Mouse (Mus musculus): ENCODE measurements at regions not wholly inside any gene's neighbourhood (a gene's known extent, or its start where the extent isn't known, plus 50 kb on each side); places are given as distances from the start of the nearest gene placed in this dataset.

DNA sequence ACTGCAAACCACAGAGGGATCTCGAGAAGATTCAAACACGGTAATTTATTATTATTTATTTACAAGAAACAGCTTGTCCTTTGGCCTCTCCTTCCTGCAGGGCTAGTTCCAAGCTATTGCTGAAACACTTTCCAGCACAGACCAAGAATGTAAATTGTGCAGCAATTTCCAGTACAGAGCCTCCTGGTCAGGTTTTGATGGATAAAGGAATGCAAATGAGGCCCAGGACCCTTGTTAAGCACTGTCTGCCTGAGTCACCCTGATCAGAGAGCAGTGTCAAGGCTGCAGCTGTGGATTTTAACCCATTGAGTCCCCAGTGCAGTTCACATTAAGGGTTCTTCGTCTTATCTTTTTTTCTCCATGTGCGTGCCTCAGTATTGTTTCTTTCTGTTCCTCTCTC is 142.3 kb upstream of the Zkscan2 start:
- no peak for DNase-seq (ENCODE audit: low spot score in 2 of 2)

DNA sequence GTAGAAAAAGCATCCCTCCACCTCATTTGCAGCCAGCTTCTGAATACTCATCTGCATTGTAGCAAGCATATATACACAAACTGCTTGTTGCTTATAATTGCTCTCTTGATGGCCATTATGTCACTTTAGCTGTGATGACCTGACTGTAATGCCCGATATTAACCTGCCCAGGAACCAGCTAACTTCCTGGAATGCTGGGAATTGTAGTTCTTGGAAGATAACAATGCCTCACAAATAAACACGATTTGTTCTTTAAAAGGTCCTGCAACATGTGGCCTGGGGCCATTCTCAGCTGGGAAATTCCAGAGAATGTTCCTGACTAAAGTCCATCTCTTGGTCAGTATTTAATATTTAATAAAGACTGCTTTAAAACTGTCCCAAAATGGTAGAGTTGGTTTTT is 143.2 kb upstream of the Zkscan2 start:
- no peak for DNase-seq (ENCODE audit: low spot score in 2 of 2)

DNA sequence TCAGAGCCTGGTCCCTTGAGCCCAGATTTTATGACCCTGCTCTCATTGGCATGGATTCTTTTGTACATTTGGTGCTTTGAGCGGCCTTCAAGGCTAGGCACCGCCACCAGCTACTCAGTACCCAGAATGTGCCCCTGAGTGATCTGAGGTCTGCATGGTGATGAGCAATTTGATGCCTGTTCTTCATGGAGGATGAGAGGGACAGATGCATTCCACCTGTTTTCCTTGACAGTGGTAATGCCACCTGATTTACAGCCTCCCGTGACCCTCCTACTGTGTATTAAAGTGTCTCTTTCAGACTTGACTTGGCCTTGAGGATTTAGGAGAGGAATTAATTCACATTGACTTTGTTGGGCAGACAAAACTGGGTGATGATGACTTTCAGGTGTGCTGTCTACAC is 145.3 kb upstream of the Zkscan2 start:
- DNase-seq (ENCODE audit: low spot score in 2 of 2): no peak

DNA sequence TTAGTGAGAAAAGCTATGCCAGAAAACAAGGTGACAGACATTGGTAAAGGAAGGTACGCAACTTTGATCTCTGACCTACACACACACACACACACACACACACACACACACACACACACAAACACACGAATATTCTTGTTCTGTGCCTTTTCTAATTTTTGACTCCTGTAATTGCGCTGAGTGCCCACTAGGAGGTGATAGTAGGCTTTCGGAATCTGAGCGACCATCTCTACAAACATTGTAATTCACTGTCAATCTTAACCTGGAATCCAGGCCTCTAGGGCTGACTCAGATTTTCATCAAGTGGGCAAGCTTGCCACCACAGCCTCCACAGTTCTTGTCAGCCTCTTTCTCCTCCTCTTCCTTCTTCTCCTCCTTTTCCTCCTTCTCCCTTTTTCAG is 165.2 kb upstream of the Zkscan2 start:
- no peak for DNase-seq (ENCODE audit: low spot score in 2 of 2)

DNA sequence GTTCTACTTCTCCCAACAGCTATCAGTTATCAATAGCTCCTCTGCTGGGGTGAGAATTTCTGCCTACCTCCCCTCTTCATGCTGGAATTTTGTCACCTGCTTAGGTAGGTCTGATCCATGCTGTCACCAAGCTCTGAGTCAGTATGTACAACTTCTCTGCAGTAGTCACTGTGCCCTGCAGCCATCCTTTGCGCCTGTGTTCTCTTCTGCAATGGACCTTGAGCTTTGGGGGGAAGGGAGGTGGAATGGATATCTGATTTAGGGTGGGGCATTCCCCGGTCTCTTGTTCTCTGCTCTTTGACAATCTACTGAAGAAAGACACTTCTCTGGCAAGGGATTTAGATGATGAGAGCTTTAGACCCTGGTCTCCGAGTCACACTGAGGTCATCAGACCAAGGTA is 184.5 kb upstream of the Zkscan2 start:
- DNase-seq (ENCODE audit: low spot score in 2 of 2): no peak

DNA sequence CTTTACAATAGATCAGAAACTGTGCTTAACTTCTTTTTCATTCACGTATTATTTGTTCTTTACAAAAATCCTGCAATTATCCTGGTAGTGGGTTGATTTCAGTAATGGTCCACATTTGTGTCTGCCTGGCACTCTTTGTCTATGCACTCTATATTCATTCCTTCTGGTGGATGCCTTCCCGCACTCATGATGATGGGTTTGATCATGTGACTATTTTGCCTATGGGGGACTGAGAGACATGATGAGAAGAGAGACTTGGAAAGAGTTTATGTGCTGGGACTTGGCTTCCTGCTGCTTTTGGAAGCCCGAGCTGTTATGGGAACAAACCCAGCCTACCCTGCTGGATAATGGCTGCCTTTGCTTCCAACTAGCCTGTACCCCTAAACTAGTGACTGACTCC is 186.3 kb upstream of the Zkscan2 start:
- no peak for DNase-seq (ENCODE audit: low spot score in 2 of 2)

DNA sequence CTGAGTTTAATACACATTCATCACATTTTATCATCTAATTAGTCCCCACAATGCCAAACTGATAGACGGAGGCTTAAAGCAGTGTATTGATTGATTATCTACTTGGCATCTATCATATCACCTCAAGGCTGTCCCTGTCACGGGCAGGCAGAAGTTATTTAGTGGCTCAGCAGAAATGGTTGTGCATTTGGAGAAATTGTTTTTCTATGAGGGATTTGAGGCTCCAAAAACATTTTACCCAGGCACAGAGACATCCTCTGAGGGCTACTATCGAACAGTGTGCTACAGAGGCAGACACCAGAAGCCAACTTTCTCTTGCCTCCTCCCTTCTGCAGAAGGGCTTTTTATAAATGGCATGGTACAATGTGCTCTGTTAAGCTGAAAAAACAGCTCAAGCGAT is 230.8 kb upstream of the Zkscan2 start:
- DNase-seq (ENCODE audit: low spot score in 2 of 2): no peak

DNA sequence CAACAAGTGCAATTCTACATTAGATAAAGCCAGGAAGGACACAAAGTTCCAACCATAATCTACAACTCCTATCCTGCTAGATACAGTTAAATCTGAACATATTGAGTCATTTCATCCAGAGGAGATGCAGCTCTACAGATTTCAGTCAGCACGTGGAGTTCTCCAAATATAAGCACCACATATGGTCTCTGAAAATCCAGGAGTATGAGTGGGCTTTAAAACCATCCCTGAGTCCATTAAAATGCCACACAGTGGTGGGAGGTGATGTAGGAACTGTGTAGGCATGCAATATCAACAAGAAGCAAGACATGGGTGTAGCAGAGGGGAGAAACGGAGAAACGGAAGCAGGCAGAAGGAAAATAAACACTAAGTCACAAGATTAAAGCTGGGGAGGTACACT is 232.8 kb upstream of the Zkscan2 start:
- DNase-seq (ENCODE audit: low spot score in 2 of 2): no peak

DNA sequence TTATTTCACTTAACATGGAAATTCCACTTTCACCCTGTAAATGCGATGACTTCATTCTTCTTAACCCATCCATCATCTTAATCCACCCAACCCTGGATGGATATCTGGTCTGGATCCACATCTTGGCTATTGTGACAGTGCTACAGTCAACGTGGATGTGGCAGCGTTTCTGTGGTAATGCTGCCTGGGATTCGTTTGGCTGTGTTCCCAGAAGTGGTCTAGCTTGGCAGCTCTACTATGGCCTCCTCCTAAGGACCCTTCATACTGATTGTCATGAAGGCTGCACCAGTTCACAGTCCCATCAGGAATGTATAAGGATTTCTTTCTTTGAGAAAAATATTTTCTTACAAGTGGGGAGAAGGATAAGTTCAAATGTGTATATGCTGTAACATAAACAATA is 234.7 kb upstream of the Hs3st4 start:
- no peak for DNase-seq (ENCODE audit: low spot score in 2 of 2)

DNA sequence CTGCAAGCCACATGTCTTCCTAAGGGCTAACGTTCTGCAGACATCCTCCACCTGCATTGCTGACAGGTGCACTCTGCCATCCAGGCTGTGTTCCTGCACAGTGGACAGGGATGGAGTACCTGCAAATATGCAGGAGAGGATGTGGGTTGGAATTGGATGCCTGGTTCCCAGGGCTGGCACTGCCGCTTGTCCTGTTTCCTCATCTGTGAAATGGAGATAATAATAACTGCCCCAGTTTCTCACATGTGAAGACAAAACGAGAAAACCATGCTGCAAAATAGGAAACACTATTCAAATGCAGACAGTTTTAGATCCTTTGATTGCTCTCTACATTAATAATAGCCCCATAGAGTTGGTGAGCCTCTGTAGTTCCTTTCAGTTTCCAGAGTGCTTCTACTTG is 229.4 kb upstream of the Hs3st4 start:
- DNase-seq (ENCODE audit: low spot score in 2 of 2): peak in 1 of 2 experiments; percentile 10

DNA sequence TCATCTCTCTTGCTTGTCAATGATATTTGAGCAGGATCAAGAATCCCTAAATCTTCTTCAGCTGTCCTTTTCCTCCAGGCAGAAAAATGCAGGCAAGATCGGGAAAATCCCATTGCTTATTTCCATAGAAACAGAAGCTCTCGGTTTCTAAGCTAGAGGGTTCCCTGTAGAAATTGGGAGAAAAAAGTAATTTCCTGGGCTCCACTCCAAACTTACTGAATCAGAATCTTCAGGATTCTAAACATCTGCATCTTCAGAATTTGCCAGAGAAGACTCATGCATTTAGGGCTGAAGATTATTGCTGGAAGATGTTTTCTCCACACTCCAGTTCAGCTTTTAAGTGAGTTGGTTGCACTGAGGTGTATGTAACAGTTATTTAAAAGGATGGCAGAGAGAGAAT is 187.6 kb upstream of the Hs3st4 start:
- no peak for DNase-seq (ENCODE audit: low spot score in 2 of 2)

DNA sequence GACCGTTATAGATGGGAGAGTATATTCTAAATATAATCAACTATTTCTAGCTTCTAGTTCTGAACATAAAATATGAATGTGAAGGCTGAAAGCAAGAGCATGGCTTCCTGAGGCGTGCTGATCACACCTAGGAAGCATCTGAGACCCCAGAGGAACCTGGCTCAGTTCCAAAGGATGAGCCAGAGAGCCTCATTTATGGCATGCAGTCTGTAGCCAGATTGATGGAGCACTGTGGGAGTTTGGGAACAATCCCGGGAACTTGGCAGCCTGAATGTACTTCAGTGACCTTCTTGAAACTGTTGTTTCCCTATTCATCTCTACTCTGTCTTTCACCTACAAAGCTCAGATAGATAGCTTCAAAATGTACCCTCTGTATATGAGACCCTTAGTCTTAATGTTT is 186.6 kb upstream of the Hs3st4 start:
- DNase-seq (ENCODE audit: low spot score in 2 of 2): no peak

DNA sequence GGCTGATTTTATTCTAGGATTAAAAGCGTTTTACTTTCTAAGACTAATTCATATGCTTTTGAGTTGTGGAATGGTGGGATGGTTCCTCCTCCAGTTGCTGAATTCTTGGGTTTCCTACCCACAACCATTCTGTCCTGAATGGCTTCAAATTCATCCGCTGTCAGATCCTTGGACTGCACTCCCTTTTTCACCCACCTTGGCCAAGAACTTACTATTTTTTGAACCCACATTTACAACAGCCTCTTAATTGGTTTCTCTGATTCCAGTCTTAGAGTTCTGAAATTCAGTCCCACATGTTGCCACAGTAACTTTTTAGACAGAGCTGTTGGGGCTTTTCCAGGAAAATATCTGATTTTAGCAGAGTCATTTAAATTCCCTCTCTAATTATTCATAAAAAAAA is 177.0 kb upstream of the Hs3st4 start:
- no peak for DNase-seq (ENCODE audit: low spot score in 2 of 2)

DNA sequence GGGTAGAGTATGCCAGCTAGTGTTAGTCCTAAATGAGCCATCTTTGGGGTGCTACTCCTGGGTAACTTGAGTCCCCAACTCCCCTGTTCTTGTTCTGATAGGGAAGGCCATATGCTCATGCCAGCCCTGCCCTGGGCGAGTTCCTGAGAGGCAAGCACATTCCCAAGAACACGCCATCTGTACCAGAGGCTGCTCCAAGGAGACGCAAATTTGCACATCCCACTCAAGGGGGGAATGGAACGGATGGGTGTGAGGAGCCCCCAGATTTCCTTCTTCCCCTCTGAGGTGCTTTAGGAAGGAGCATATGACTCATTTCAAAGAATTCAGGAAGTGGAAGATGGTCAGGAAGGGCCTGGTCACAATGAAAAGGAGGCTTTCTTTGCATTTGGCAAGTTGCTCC is 158.7 kb upstream of the Hs3st4 start:
- DNase-seq (ENCODE audit: low spot score in 2 of 2): no peak

DNA sequence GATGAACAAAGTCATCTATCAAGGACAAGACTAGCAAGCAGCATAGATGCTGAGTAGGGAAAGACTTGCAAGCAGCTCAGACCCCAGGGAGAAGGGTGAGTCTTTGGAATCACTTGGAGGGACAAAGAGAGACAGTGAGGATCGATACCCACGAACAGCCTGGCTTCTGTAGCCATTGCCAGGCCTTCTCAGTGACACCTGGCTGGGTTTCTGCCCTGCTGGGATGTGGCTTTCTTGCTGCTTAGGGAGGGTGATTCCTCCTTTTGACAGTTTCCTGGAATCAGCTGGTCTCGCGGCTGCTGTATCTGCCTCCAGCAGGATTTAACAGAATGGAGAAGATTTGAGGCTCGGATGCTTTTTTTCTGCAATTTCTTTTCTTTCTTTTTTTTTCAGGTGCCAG is 156.3 kb upstream of the Hs3st4 start:
- no peak for DNase-seq (ENCODE audit: low spot score in 2 of 2)

DNA sequence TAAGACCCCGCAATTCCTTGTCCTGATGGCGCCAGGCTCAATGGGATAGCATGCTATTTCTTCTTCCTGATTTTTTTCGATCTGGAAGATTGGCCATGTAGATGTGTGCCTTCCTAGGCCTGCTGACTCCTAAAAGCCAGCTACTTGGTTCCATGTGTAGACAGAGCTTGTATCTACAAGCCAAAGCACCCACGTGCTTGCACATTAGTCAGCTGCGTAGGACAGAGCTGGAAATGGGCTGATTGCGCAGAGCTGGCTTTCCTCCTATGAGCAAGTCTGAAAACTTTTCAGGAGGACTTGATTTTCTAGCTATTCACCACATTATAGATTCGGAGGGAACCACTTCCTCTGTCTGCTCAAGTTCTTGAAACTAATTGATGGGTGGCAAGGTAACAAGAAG is 140.1 kb upstream of the Hs3st4 start:
- DNase-seq (ENCODE audit: low spot score in 2 of 2): no peak

DNA sequence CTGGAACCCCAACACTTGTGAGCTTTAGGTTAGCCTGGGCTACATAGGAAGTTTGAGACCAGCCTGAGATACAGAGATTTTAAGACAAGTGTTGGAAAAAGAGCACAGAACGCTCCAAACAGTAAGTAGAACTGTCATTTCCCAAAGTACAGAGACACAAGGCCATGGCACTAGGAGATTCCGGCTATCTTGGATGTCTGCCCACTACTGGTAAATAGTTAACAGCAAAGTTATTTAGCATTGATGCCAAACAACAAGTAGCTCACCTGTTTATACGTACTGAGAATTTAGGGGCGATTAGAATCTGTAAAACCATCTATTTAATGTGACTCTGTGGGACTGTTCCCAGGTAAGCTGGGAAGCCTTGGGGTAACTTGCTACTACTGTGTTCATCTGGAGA is 135.6 kb upstream of the Hs3st4 start:
- no peak for DNase-seq (ENCODE audit: low spot score in 2 of 2)

DNA sequence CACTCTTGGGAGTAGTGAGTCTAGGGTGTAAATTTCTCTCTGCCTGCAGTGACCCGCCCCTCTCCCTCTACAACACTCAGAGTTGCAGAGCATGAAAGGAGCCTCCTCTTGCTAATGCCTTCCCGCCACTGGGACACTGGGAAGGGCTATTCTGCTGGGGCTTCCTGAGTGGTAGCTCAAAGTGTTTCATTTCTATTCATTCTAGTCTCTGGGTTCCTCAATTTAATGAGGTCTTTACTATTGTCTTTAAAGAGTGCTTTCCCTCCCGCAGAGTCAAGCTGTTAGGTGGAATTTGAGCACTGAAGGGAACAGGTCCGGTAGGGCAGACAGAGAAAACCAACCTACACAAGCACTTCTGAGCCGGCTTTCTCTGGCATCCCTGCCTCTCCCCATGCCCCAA is 134.0 kb upstream of the Hs3st4 start:
- DNase-seq (ENCODE audit: low spot score in 2 of 2): no peak

DNA sequence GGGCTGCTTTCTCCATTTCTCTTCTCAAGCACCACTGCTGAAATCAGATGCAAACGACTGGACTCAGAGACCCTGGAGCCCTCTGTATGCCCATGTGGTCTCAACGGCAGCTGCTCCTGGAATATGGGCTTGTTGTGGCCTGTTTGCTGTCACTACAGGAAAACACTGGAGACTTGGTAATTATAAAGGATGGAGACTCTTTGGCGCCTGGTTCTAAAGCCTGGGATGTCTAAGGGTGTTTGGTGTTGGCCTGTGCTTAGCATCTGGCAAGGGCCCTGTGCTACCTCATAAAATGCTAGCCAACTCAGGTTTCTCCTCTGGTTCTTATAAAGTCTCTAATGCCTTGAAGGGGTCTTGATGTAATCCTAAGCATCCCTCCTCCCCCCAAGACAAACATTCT is 133.4 kb upstream of the Hs3st4 start:
- no peak for DNase-seq (ENCODE audit: low spot score in 2 of 2)

DNA sequence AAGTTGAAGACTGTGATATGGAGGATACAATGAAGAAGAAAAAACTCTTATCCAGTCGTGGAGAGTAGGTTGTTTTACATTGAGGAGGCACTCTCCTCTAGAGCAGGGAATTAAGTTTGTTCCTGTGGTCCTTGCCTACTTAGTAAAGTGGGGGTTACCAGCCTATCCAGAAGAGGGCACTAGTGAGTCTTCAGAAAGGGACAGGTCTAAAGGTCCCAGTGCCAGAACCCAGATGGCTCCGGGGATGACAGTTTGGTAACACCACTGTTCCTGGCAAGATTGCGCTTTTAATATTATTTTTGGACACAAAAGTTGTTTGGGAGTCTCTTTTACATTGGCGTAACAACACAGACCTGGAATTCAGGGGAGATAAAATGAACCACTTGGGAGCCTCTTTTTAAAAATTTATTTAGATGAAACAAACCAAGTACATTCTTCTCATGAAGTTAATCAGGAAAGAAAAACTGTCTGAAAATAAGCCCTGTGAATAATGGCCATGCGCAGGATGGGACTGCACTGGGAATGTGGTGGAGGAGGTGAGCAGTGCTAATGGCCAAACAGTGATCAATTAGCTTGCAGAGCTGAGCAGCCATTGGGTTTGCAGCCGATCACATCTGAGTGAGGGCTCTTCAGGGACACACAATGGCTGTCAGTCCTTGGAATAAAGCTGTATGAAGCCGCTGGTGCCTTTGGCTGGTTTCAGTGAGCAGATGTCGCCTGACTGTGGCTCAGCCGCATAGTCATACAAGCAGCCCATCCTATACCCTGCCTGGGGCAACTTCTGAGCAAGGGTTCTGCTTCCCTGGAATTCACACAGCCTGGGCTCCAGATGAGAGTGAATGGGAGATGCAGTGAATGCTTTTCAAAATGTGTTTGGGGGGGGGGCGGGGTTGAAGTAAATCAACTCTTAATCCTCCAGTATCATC is 132.1 kb upstream of the Hs3st4 start:
- no peak for DNase-seq (ENCODE audit: low spot score in 2 of 2)

DNA sequence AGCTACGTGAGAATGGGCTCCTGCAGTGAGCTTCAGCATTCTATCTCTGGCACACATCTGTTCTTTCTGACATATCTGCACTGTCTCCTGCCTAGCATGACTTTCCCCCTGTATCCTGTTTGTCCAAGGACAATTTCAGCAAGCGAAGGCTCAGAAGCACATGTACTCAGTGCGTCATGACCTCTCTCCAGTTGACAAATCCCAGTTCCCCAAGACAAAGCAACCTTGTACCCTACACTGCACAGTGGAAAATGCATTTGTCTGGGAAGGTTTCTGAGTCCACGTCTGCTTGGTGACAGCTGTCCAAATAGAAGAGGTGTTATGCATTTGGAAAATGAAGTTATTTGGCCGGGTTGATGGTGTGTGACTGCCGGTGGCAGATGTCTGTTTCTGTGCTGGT is 125.1 kb upstream of the Hs3st4 start:
- DNase-seq (ENCODE audit: low spot score in 2 of 2): no peak

DNA sequence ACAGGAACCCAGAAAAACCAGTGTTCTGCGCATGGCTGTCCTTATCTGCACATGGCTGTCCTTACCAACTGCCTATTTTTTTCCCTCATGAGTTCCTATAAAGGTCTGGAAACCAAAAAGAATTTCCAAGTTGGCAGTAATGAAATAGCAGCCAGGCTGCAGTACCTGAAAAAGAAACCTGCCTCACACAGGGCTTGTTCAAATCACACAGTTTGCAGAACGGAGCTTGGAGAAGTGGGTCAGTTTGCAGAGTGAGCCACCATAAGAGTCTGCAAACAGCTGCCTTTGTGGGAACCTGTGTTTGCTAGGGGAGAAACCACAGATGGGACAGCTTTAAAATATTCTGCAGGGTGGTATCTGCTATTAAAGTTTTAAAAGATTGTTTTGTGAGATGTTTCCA is 121.0 kb upstream of the Hs3st4 start:
- no peak for DNase-seq (ENCODE audit: low spot score in 2 of 2)

DNA sequence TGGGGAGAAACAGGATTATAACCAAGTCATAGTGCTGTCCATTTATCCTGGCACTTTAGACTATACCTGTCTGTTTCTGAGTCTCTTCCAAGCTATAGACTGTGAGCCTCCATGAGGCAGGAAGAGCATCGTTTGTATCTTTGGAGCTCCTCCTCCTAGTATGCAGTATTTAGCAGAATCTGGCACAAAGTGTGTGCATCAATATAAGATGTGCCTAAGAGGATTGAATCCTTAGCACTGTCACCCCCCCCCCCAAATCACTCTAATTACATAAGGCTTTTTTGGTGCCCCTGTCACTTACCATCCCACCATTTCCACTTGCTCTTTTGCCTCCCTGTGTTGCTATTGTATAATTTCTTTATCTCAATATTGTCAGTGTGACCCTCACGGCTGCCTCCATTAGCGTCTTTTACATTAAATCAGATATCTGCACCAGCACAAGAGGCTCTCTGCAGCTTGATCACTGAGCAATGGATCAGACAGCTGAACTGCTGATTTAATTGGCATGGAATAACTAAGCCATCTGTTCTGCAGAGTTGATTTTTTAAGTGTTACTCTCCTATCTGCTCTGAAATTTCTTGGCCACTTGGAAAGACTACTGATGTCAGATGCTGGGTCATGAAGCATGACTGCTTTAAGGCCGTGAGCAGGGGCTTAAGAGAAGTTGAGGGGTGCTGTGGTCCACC is 85.8 kb upstream of the Hs3st4 start:
- DNase-seq (ENCODE audit: low spot score in 2 of 2): no peak

Measured in frontal cortex, postnatal 14 days (tissue).